Mouse (Mus musculus) heart, adult 2 months (tissue): ENCODE data around the gene Tdrd6.

Experiments
- CTCF ChIP-seq: fragments of 200-600 bp; IDR thresholded peaks from 2 replicates; pipeline ENCODE4 v1.8.1; 2022; ENCODE audit warnings: antibody characterized with exemption, mild to moderate bottlenecking, moderate library complexity
- EP300 ChIP-seq: fragments of 200-500 bp; IDR thresholded peaks from 2 replicates; pipeline ENCODE4 v1.6.1; 2011; ENCODE audit warnings: low read depth, low read length, control low read depth; ENCODE audit not compliant: insufficient read depth
- POLR2A ChIP-seq: fragments of 200-500 bp; IDR thresholded peaks from 2 replicates; pipeline ENCODE4 v1.6.1; 2011; ENCODE audit warnings: mild to moderate bottlenecking, low read depth, low read length, control low read depth; ENCODE audit not compliant: insufficient read depth

DNA sequence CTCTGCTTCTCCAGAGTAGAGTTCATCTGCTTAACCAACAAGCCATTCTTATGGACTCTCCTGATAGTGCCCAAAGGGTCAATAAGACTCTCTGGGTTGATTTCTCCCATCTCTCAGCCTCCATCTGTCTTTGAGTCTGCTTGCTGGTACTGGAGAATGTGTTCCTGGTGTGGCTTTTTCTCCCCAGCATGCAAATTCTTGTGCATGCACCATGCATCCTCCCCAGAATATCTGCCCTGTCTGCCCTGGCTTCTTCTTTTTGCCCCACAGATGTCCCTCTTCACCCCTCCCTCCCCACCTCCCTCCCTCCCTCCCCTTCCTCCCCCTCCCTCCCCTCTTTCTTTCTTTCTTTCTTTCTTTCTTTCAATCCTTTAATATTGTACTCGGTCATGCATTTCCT lies 47.2 kb upstream of the Tdrd6 start:
- TF ChIP-seq POLR2A (no peak), CTCF (no peak), EP300 (no peak)
